Mouse (Mus musculus): ENCODE measurements around the gene Fcho1. TPM values are rescaled to one million over a fixed set of nuclear protein-coding genes. Genes with fewer than 3 reads are reported as not detected.
A peak's percentile ranks its signal among the peaks of the same experiment; 100 is the strongest.

Fcho1 gene
- polyA plus RNA-seq, 1 experiment from 2014 or later: 39.2 TPM

DNA sequence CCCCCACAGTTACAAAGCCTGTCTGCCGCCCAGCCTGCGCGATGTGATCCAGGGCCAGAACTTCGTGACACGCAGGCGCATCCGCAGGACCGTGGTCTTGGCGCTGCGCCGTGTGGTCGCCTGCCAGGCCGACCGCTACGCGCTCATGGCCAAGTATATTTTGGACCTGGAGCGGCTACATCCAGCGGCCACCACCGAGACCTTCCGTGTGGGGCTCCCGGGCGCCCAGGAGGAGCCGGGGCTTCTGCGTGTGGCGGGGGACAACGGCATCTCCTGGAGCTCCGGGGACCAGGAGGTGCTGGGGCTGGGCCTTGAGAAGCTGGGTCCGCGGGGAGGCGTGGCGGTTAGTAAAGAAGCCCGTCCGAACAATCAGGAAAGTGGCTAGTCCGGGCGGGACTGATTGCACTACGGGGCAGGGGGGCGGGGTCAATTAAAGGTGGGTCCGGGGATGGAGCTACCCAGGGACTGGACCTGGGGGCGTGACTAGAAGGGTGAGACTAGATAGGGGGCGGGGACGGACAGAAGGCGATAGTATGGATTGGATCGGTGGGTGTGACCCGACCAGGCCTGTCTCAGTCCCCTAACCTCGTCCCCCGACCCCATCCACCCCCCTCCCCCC, 45.9 kb downstream of the Fcho1 start:
- Histone ChIP-seq H3K9ac (replicated peaks) (peak overlapping the region; percentile 24; the same call in 1 of the 2 replicates), H3K36me3 (no peaks in the 10 kb centered on the region), H3K4me3 (peak overlapping the region; percentile 30), H3K4me1 (peaks cover 14% of the 10 kb centered on the region), H3K9me3 (no peaks in the 10 kb centered on the region), H3K4me2 (replicated peaks) (peak overlapping the region; percentile 43), H3K27me3 (peaks cover 99% of the 10 kb centered on the region), H3K27ac (replicated peaks) (no peak overlapping the region)
- WGBS: 3% methylated on average over 40 of the region's 46 CpGs
- ATAC-seq (ENCODE audit: low FRiP score, low read depth): no peak

DNA sequence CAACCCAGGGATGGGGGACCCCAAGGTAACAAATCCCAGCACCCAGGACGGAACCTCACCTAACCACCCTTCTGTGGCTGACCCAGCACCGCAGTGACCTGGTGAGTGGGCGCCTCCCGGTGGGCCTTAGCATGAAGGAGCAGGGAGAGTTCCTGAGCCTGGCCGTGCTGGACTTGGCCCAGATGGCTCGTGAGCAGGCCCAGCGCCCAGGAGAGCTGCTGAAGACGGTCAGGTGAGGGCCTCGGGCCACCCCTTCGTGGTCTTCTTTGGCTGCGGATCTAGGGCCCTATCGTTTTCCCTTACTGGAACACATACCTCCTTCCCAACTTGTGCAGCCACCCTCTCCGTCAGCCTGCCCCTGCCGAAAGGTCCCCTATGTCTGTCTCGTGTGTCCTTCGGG, 46.4 kb downstream of the Fcho1 start:
- peak overlapping the region; percentile 43 for H3K4me2 ChIP-seq (replicated peaks)
- H3K27ac ChIP-seq (replicated peaks): no peak overlapping the region
- no peaks in the 10 kb centered on the region for H3K9me3 ChIP-seq
- WGBS: 10% methylated on average over 15 of the region's 16 CpGs
- H3K4me3 ChIP-seq: peak overlapping the region; percentile 30; the same call in 1 of the 2 replicates
- H3K9ac ChIP-seq (replicated peaks): no peak overlapping the region
- no peak for ATAC-seq (ENCODE audit: low FRiP score, low read depth)
- no peaks in the 10 kb centered on the region for H3K36me3 ChIP-seq
- peaks cover 95% of the 10 kb centered on the region for H3K27me3 ChIP-seq
- H3K4me1 ChIP-seq: peaks cover 14% of the 10 kb centered on the region

GRCm38 (mm10) chr8:71678216-71678615, 47.3 kb downstream of the Fcho1 start:
- H3K36me3 ChIP-seq: no peaks in the 10 kb centered on the region

GRCm38 (mm10) chr8:71677555-71677954, 48.0 kb downstream of the Fcho1 start:
- peaks cover 14% of the 10 kb centered on the region for H3K4me1 ChIP-seq
- H3K9me3 ChIP-seq: no peaks in the 10 kb centered on the region
- H3K27ac ChIP-seq (replicated peaks): no peak overlapping the region
- no peak overlapping the region for H3K4me3 ChIP-seq
- H3K9ac ChIP-seq (replicated peaks): no peak overlapping the region
- no peak overlapping the region for H3K4me2 ChIP-seq (replicated peaks)
- ATAC-seq (ENCODE audit: low FRiP score, low read depth): no peak
- H3K27me3 ChIP-seq: peaks cover 89% of the 10 kb centered on the region
- no peaks in the 10 kb centered on the region for H3K36me3 ChIP-seq

More at GRCm38 (mm10) chr8:71678216-71678615, 47.3 kb downstream of the Fcho1 start:
- ATAC-seq (ENCODE audit: low FRiP score, low read depth): no peak
- Histone ChIP-seq H3K4me2 (replicated peaks) (no peak overlapping the region), H3K9me3 (no peaks in the 10 kb centered on the region), H3K27me3 (peaks cover 89% of the 10 kb centered on the region), H3K9ac (replicated peaks) (no peak overlapping the region), H3K4me1 (peaks cover 14% of the 10 kb centered on the region), H3K27ac (replicated peaks) (no peak overlapping the region), H3K4me3 (no peak overlapping the region)
- WGBS: 67% methylated on average over 4 of the region's 4 CpGs

- no peak overlapping the region for H3K9ac ChIP-seq (replicated peaks)
- H3K27ac ChIP-seq (replicated peaks): no peak overlapping the region
- H3K36me3 ChIP-seq: no peaks in the 10 kb centered on the region
- no peak for ATAC-seq (ENCODE audit: low FRiP score, low read depth)
- peak overlapping the region; percentile 95 for H3K4me2 ChIP-seq (replicated peaks)
- H3K9me3 ChIP-seq: no peaks in the 10 kb centered on the region
- WGBS: 54% methylated on average over 9 of the region's 9 CpGs
- H3K27me3 ChIP-seq: peaks cover 84% of the 10 kb centered on the region
- H3K4me3 ChIP-seq: peak overlapping the region; percentile 69
- H3K4me1 ChIP-seq: peaks cover 18% of the 10 kb centered on the region
Observed at GRCm38 (mm10) chr8:71676803-71677202, 48.7 kb downstream of the Fcho1 start.

GRCm38 (mm10) chr8:71676020-71676741, 49.3 kb downstream of the Fcho1 start, which contains the start of gene Jak3:
TSS of gene Jak3 (plus strand) at chr8:71676296.
- Histone ChIP-seq H3K9me3 (no peaks in the 10 kb centered on the region), H3K36me3 (no peaks in the 10 kb centered on the region), H3K4me3 (peak within 1 kb of the TSS; percentile 69), H3K27ac (replicated peaks) (no peak within 1 kb of the TSS), H3K4me2 (replicated peaks) (peak within 1 kb of the TSS; percentile 95), H3K9ac (replicated peaks) (peak within 1 kb of the TSS; percentile 70), H3K27me3 (peaks cover 78% of the 10 kb centered on the region), H3K4me1 (peaks cover 20% of the 10 kb centered on the region)
- ATAC-seq (ENCODE audit: low FRiP score, low read depth): peak; percentile 36; the same call in 1 of the 2 replicates
- 2% methylated on average over 37 of the region's 40 CpGs for WGBS

DNA sequence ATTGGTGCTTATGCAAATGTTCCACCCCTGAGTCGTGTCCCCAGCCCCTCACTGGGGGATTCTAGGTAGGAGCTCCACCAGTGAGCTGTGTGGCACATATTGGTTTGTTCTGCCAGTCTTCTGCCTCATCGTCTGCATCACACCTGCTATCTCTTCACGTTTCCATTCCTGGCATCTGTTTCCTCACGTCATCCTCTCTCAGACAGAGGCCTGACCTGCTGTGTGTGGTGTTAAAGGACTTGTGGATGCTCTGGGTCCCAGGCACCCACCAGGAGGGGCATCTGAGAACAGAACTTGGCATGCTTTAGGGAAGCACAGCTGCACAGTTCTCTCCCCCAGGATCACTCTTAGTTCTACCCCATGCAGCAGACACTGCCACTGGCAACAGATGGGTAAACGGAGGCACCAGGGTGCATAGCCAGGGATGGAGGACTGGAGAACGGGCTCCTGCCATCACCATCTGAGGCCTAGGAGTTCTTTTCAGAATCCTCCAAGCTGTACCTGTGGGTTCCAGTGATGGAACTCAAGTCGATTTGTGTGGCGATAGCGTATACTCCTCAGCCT, 50.0 kb downstream of the Fcho1 start:
- H3K4me1 ChIP-seq: peaks cover 18% of the 10 kb centered on the region
- peak overlapping the region; percentile 95 for H3K4me2 ChIP-seq (replicated peaks)
- H3K27ac ChIP-seq (replicated peaks): no peak overlapping the region
- H3K9ac ChIP-seq (replicated peaks): 0 out of 2 replicates have a peak overlapping the region, but pooled peaks have one; percentile 11
- no peak for ATAC-seq (ENCODE audit: low FRiP score, low read depth)
- H3K4me3 ChIP-seq: no peak overlapping the region
- peaks cover 72% of the 10 kb centered on the region for H3K27me3 ChIP-seq
- WGBS: 30% methylated on average over 9 of the region's 9 CpGs
- no peaks in the 10 kb centered on the region for H3K9me3 ChIP-seq
- no peaks in the 10 kb centered on the region for H3K36me3 ChIP-seq

GRCm38 (mm10) chr8:71674071-71674470, 51.4 kb downstream of the Fcho1 start:
- Histone ChIP-seq H3K9me3 (no peaks in the 10 kb centered on the region), H3K4me2 (replicated peaks) (no peak overlapping the region), H3K4me1 (peaks cover 15% of the 10 kb centered on the region), H3K27me3 (peaks cover 68% of the 10 kb centered on the region), H3K9ac (replicated peaks) (no peak overlapping the region), H3K36me3 (no peaks in the 10 kb centered on the region), H3K4me3 (no peak overlapping the region), H3K27ac (replicated peaks) (no peak overlapping the region)
- no peak for ATAC-seq (ENCODE audit: low FRiP score, low read depth)
- WGBS: 81% methylated on average over 2 of the region's 2 CpGs

- H3K4me3 ChIP-seq: peak overlapping the region; percentile 80
- H3K4me1 ChIP-seq: peaks cover 30% of the 10 kb centered on the region
- H3K9me3 ChIP-seq: no peaks in the 10 kb centered on the region
- peak overlapping the region; percentile 92 for H3K4me2 ChIP-seq (replicated peaks)
- no peak for ATAC-seq (ENCODE audit: low FRiP score, low read depth)
- WGBS: 67% methylated on average over 6 of the region's 6 CpGs
- no peaks in the 10 kb centered on the region for H3K36me3 ChIP-seq
- H3K27me3 ChIP-seq: peaks cover 67% of the 10 kb centered on the region
- H3K9ac ChIP-seq (replicated peaks): peak overlapping the region; percentile 55; the same call in 1 of the 2 replicates
- peak overlapping the region; percentile 82 for H3K27ac ChIP-seq (replicated peaks)
Observed at GRCm38 (mm10) chr8:71672168-71672735, 53.3 kb downstream of the Fcho1 start.

DNA sequence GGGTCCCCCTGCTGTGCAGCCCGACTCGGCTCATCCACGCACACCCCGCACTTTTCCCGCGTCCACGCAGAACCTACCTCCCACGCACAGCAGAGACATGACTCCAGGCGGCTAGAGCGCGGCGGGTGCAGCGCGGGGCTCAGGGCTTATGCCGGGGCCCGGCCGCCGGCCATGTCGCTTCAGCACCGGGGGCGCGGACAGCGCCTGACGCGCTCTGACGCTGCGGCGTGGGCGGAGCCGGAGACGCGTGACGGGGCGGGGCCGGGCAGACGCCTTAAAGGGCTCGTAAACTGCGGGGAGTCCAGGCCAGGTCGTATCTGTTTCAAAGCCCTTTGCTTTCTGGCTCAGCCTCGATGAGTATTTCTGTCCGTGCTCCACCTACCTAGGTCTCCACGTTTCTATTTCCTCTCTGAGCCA, 54.0 kb downstream of the Fcho1 start, which contains the start of gene Unc13a:
TSS of gene Unc13a (minus strand) at position 209 of the 417 bp plus-strand sequence.
- H3K9me3 ChIP-seq: no peaks in the 10 kb centered on the region
- peak within 1 kb of the TSS; percentile 82 for H3K27ac ChIP-seq (replicated peaks)
- peak; percentile 77 for ATAC-seq (ENCODE audit: low FRiP score, low read depth)
- no peaks in the 10 kb centered on the region for H3K36me3 ChIP-seq
- peak within 1 kb of the TSS; percentile 55 for H3K9ac ChIP-seq (replicated peaks)
- H3K4me3 ChIP-seq: peak within 1 kb of the TSS; percentile 80
- peaks cover 36% of the 10 kb centered on the region for H3K4me1 ChIP-seq
- peaks cover 67% of the 10 kb centered on the region for H3K27me3 ChIP-seq
- WGBS: under 1% methylated on average over 42 of the region's 42 CpGs
- H3K4me2 ChIP-seq (replicated peaks): peak within 1 kb of the TSS; percentile 92

GRCm38 (mm10) chr8:71670621-71671548, 54.6 kb downstream of the Fcho1 start:
- Histone ChIP-seq H3K27ac (replicated peaks) (peak overlapping the region; percentile 82), H3K27me3 (peaks cover 64% of the 10 kb centered on the region), H3K36me3 (no peaks in the 10 kb centered on the region), H3K9ac (replicated peaks) (peak overlapping the region; percentile 64), H3K4me3 (peak overlapping the region; percentile 80), H3K4me1 (peaks cover 34% of the 10 kb centered on the region), H3K4me2 (replicated peaks) (peak overlapping the region; percentile 92), H3K9me3 (no peaks in the 10 kb centered on the region)
- WGBS: under 1% methylated on average over 56 of the region's 64 CpGs
- peak; percentile 50 for ATAC-seq (ENCODE audit: low FRiP score, low read depth)
